In genomic region chr1:69138856-69139518, GRCm38 (mm10) we compare ENCODE assay signal across 9 mouse cellular contexts. TPM values are rescaled to one million over a fixed set of nuclear protein-coding genes. Genes with fewer than 3 reads are reported as not detected.
DNase-seq lines count a peak whose midpoint lies in the region; ATAC-seq and TF ChIP-seq lines count a peak whose summit lies in the region.
"Had no signal": no experiment of that assay in that cellular context is flagged by ENCODE, and none has a peak within 500 bp of the region (broad histone marks: within the 10 kb centered on the region; RNA-seq: fewer than 3 reads in every experiment).

No protein-coding gene starts in this region.

- no peaks in the 10 kb centered on the region for H3K79me2 ChIP-seq in CH12.LX (replicated peaks; ENCODE audit: control insufficient read depth, extremely low read depth, insufficient read depth, poor library complexity, severe bottlenecking)

- H3K27me3 ChIP-seq in CH12.LX (replicated peaks), result no peaks in the 10 kb centered on the region
- 0 out of 2 replicates have a peak, but pooled peaks cover 3% of the 10 kb centered on the region for H3K27me3 ChIP-seq in forebrain, embryonic 12.5 days
- H3K27me3 ChIP-seq: heart, embryonic 15.5 days had no signal

- no peaks in the 10 kb centered on the region for H3K4me1 ChIP-seq in CH12.LX (ENCODE audit: control insufficient read depth in 1 of 2, insufficient read depth in 2 of 2)
- no peaks in the 10 kb centered on the region for H3K4me1 ChIP-seq in forebrain, embryonic 12.5 days
- H3K4me1 ChIP-seq: heart, embryonic 15.5 days had no signal

- dilution Hi-C loops in CH12.LX (cut with MboI; ENCODE audit: extremely low pct_ligation_motif_present, extremely low pct_unique_long_range_greater_than_20kb, low sequenced_read_pairs), result no loop called here

- TF ChIP-seq CTCF in CH12.LX (conservative IDR thresholded peaks at IDR 0.05 in 1 of 2, IDR thresholded peaks at IDR 0.05 in 1 of 2; ENCODE audit: low read depth in 2 of 2, low read length in 2 of 2), result peak; percentile 32 to 76; a peak in 3 of 4 replicates

- no peaks in the 10 kb centered on the region for H3K36me3 ChIP-seq in CH12.LX (replicated peaks in 1 of 2; ENCODE audit: control insufficient read depth in 1 of 2, insufficient read depth in 1 of 2, low read length in 1 of 2)
- no peaks in the 10 kb centered on the region for H3K36me3 ChIP-seq in forebrain, embryonic 12.5 days (replicated peaks)
- H3K36me3 ChIP-seq: heart, embryonic 15.5 days had no signal

- H3K4me3 ChIP-seq in CH12.LX (replicated peaks in 1 of 3; ENCODE audit: low read depth in 2 of 3, low read length in 2 of 3, poor library complexity in 1 of 3), result no peak overlapping the region
- H3K4me3 ChIP-seq in forebrain, embryonic 12.5 days (replicated peaks), result no peak overlapping the region
- H3K4me3 ChIP-seq: heart, embryonic 15.5 days had no signal

- in situ Hi-C loops in CH12.LX (cut with MboI; ENCODE audit: low pct_ligation_motif_present, low pct_unique_long_range_greater_than_20kb, low sequenced_read_pairs), result no loop called here

- H3K27ac ChIP-seq in CH12.LX (ENCODE audit: insufficient read depth, low read depth), result no peak overlapping the region
- no peak overlapping the region for H3K27ac ChIP-seq in forebrain, embryonic 12.5 days
- H3K27ac ChIP-seq: heart, embryonic 15.5 days had no signal

- no peaks in the 10 kb centered on the region for H3K9me3 ChIP-seq in CH12.LX (replicated peaks; ENCODE audit: low read length)
- H3K9me3 ChIP-seq in forebrain, embryonic 12.5 days, result no peaks in the 10 kb centered on the region
- H3K9me3 ChIP-seq: heart, embryonic 15.5 days had no signal

- 43% methylated on average over 4 of the region's 4 CpGs for WGBS in forebrain, embryonic 12.5 days

- TF ChIP-seq POLR2A in CH12.LX (IDR thresholded peaks at IDR 0.05; ENCODE audit: low read depth, low read length), result no peak

- TF ChIP-seq RAD21 in CH12.LX (IDR thresholded peaks at IDR 0.05; ENCODE audit: low read depth, low read length), result peak; percentile 81

- no peak overlapping the region for H3K4me2 ChIP-seq in CH12.LX (ENCODE audit: insufficient read depth, low read depth, poor library complexity, severe bottlenecking)
- H3K4me2 ChIP-seq in forebrain, embryonic 12.5 days, result no peak overlapping the region
- H3K4me2 ChIP-seq: heart, embryonic 15.5 days had no signal

- DNase-seq in A20 (ENCODE audit: low read depth, low spot score) (peak; percentile 51), CH12.LX (ENCODE audit: extremely low read depth) (peak; percentile 79)
- peak; percentile 34 for DNase-seq in c-Kit-positive CD71-negative TER-119-negative erythroid progenitor cells, embryonic 14.5 days (ENCODE audit: low read depth)
- peak; percentile 64 to 74 for DNase-seq in kidney, postnatal 36 days
- peak; percentile 6 to 42 for DNase-seq in lung, adult 18-20 months
- DNase-seq in right cerebral cortex, postnatal 4 days, result peak; percentile 63

- no peak overlapping the region for H3K9ac ChIP-seq in CH12.LX (ENCODE audit: insufficient read depth, low read depth)
- no peak overlapping the region for H3K9ac ChIP-seq in forebrain, embryonic 12.5 days
- H3K9ac ChIP-seq: heart, embryonic 15.5 days had no signal

- peak; percentile 65; the same call in 1 of the 2 replicates for ATAC-seq in forebrain, embryonic 12.5 days (ENCODE audit: low FRiP score)

- TF ChIP-seq EP300 in CH12.LX (IDR thresholded peaks at IDR 0.05; ENCODE audit: low read length), result no peak

TF ChIP-seq in CH12.LX, 34 proteins besides CTCF, POLR2A, EP300 and RAD21:
- TF ChIP-seq ZC3H11A (IDR thresholded peaks at IDR 0.05; ENCODE audit: low read depth, low read length), result no peak
- no peak for TF ChIP-seq MYC (IDR thresholded peaks at IDR 0.05; ENCODE audit: low read depth, low read length)
- peak; percentile 67 for TF ChIP-seq ZNF384 (IDR thresholded peaks at IDR 0.05; ENCODE audit: low read depth, low read length)
- peak; percentile 54 for TF ChIP-seq SMC3 (IDR thresholded peaks at IDR 0.05; ENCODE audit: low read depth, low read length)
- no peak for TF ChIP-seq POLR2AphosphoS2 (IDR thresholded peaks at IDR 0.05; ENCODE audit: low read depth, low read length)
TF ChIP-seq in CH12.LX: peak in this region for 2.

RNA-seq across cellular contexts. Expression of gene Erbb4, which starts 31.1 kb away (rescaled TPM):
- total RNA-seq in CH12.LX (2012; rRNA removed), result not detected in 2 replicates
- not detected in 2 replicates for total RNA-seq in CH12.LX (2014; rRNA removed)
- not detected in 2 replicates for polyA plus RNA-seq in CH12.LX (2012; ENCODE audit: insufficient read length, low read depth)
- 7.9 and 8.6 TPM in 2 replicates for polyA plus RNA-seq in forebrain, embryonic 12.5 days (2016; fragmentation: Nextera tagmentation; extraction: Ambion mirVana)
- polyA plus RNA-seq: spleen, adult 2 months had no signal

Comparison
In these comparisons a context has a peak if more than half of its experiments do, and no peak if none do; other contexts are left out.
1. DNase-seq: peak in every context shown above with its lines; median percentile 79 in CH12.LX; 69 in kidney, postnatal 36 days; 63 in right cerebral cortex, postnatal 4 days; 51 in A20; 34 in c-Kit-positive CD71-negative TER-119-negative erythroid progenitor cells, embryonic 14.5 days; 24 in lung, adult 18-20 months.